Mouse (Mus musculus) hindbrain, postnatal 0 days (tissue): ENCODE data around the gene Slc23a3. TPM values are rescaled to one million over a fixed set of nuclear protein-coding genes. Genes with fewer than 3 reads are reported as not detected.

Experiments used
- ATAC-seq: fragments of 200-750 bp; cut with Nextera tagmentation; 2 replicates; pipeline ENCODE4 v1.8.0; 2017; ENCODE audit warnings: mild to moderate bottlenecking, moderate TSS enrichment, moderate library complexity
- DNase-seq: peaks from one replicate; pipeline ENCODE4 v3.0.0-alpha.2; 2015; ENCODE audit warnings: low spot score
- H3K27ac ChIP-seq: fragments of 300-500 bp; sonication (generic); 2 replicates; pipeline ENCODE4 v1.5.1; 2014; ENCODE audit warnings: mild to moderate bottlenecking
- H3K27me3 ChIP-seq: fragments of 300-500 bp; sonication (generic); 2 replicates; pipeline ENCODE4 v1.6.1; 2014; ENCODE audit warnings: low read length, mixed read lengths; ENCODE audit not compliant: insufficient read depth
- H3K36me3 ChIP-seq: fragments of 300-500 bp; sonication (generic); 2 replicates; pipeline ENCODE4 v1.6.1; 2014; ENCODE audit warnings: low read length, mixed read lengths; ENCODE audit not compliant: insufficient read depth
- H3K4me1 ChIP-seq: fragments of 300-500 bp; sonication (generic); 2 replicates; pipeline ENCODE4 v1.6.1; 2014; ENCODE audit warnings: antibody characterized with exemption, low read length, mixed read lengths; ENCODE audit not compliant: insufficient read depth
- H3K4me2 ChIP-seq: fragments of 300-500 bp; sonication (generic); 2 replicates; pipeline ENCODE4 v1.6.1; 2014; ENCODE audit warnings: low read depth, mild to moderate bottlenecking, low read length, moderate library complexity, mixed read lengths
- H3K4me3 ChIP-seq: fragments of 300-500 bp; sonication (generic); 2 replicates; pipeline ENCODE4 v1.5.1; 2014; ENCODE audit warnings: low read length
- H3K9ac ChIP-seq: fragments of 300-500 bp; sonication (generic); replicated peaks from 2 replicates; pipeline ENCODE4 v1.6.1; 2014; ENCODE audit warnings: mild to moderate bottlenecking, low read length, moderate library complexity, mixed read lengths
- H3K9me3 ChIP-seq: fragments of 300-500 bp; sonication (generic); 2 replicates; pipeline ENCODE4 v1.6.1; 2016; ENCODE audit warnings: low read length, mixed read lengths
- CTCF ChIP-seq: IDR thresholded peaks from 2 replicates; pipeline ENCODE4 v1.5.1; 2016; ENCODE audit warnings: antibody characterized with exemption, control low read depth, low read depth
- WGBS: fragments of 180-500 bp; shearing (Covaris S2); extraction: QIAGEN DNeasy Blood & Tissue Kit; methylation state at CpG from one replicate; pipeline ENCODE4 v1.1.7; 2014; 5-methylcytosine and 5-hydroxymethylcytosine counted together
- polyA plus RNA-seq: library from polyadenylated mRNA; unstranded; fragments of >200 nt; fragmentation: Nextera tagmentation; extraction: Ambion mirVana; gene quantifications from 2 replicates; pipeline ENCODE4 v1.2.1, GENCODE M21; 2015
- total RNA-seq: library from RNA; depleted of rRNA; stranded (reverse); fragments of >200 nt; gene quantifications from 2 replicates; pipeline ENCODE4 v1.2.3, GENCODE M21; 2014

Slc23a3 gene
- total and polyA plus RNA-seq, 2 experiments from 2014 or later = not detected

DNA sequence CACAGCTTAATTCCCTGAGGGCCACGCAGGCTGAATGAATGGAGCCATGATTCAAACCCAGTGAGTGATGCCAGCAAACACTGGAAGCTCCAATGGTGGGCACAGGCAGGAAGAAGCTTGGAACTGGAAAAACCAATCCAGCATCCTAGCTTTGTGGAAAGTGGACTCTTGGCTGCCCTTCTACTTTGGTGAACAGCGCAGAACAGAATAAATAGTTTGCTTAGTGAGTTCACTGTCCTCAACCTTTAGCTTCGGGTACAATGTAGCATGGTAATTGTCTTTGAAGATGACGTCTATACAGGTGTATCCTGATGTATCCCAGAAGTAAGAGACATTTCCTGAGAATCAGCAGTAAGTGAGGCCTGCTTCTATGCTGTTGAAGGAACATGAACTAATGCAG lies 15.0 kb upstream of the Slc23a3 start:
- no peak for TF ChIP-seq CTCF
- WGBS = 88% methylated on average over 4 of the region's 4 CpGs
- H3K4me2 ChIP-seq = no peak overlapping the region
- H3K27ac ChIP-seq = no peak overlapping the region
- no peak overlapping the region for H3K4me3 ChIP-seq
- H3K4me1 ChIP-seq = 0 out of 2 replicates have a peak, but pooled peaks cover 3% of the 10 kb centered on the region
- no peaks in the 10 kb centered on the region for H3K27me3 ChIP-seq
- no peaks in the 10 kb centered on the region for H3K9me3 ChIP-seq
- peaks cover 43% of the 10 kb centered on the region for H3K36me3 ChIP-seq
- H3K9ac ChIP-seq = no peak overlapping the region
- DNase-seq = no peak
- ATAC-seq = no peak

DNA sequence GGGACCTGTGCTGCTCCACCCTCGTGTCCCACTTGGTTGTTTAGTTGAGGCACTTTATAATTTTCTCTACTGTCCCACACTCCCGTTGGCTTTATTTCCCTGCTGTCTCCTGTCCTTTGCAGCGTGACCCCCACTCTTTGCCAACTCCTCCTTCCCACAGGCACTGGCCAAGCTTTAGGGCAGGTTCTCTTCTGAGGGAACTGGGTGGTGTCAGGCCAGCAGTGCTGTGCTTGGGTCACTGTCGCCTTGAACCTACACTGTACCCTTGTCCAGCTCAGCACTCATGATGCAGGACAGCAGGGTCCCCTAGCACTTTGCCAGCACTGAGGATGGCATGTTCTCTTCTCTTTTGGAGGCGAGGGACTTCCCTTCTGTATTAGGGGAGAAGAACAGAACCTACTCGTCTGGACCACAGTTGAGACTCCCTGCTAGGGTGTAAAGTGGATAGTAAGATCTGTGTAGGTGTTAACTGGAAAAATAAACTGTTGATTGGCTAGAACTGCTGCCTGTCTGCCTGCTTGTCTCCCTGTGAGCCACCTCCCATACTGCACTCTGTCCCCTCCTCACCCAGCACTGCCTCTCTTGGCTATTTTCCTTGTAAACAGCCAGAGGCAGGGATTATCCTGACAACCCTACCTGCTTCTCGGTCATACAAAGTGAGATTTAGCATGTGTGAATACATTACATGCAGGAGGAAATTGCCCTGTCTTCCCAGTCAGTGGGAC lies 13.9 kb upstream of the Slc23a3 start:
- Histone ChIP-seq H3K36me3 (peaks cover 43% of the 10 kb centered on the region), H3K4me3 (no peak overlapping the region), H3K4me1 (0 out of 2 replicates have a peak, but pooled peaks cover 5% of the 10 kb centered on the region), H3K4me2 (no peak overlapping the region), H3K27me3 (no peaks in the 10 kb centered on the region), H3K27ac (no peak overlapping the region), H3K9me3 (no peaks in the 10 kb centered on the region), H3K9ac (no peak overlapping the region)
- WGBS = 88% methylated on average over 7 of the region's 7 CpGs
- ATAC-seq (no peak), DNase-seq (no peak)
- no peak for TF ChIP-seq CTCF

DNA sequence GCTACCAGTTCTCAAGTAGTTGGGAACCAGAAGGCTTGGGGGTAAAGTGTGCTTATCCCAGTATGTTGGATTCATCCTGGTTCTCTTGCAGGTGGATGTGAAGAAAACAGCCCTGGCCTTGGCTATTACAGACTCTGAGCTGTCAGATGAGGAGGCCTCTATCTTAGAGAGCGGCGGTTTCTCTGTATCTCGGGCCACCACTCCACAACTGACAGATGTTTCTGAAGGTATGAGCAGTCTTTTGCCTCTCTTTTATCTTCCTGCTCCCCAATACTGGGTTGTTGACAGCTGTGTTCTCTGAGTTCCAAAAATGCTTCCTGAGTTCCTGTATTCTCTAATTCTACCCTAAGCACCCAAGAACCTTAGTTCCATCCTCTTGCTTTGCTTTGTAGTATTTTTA lies 11.9 kb upstream of the Slc23a3 start:
- Histone ChIP-seq H3K36me3 (peaks cover 43% of the 10 kb centered on the region), H3K4me1 (peaks cover 10% of the 10 kb centered on the region), H3K4me3 (no peak overlapping the region), H3K9ac (no peak overlapping the region), H3K9me3 (no peaks in the 10 kb centered on the region), H3K27ac (no peak overlapping the region), H3K4me2 (no peak overlapping the region), H3K27me3 (no peaks in the 10 kb centered on the region)
- no peak for DNase-seq
- no peak for TF ChIP-seq CTCF
- 98% methylated on average over 3 of the region's 3 CpGs for whole genome bisulfite sequencing
- no peak for ATAC-seq

DNA sequence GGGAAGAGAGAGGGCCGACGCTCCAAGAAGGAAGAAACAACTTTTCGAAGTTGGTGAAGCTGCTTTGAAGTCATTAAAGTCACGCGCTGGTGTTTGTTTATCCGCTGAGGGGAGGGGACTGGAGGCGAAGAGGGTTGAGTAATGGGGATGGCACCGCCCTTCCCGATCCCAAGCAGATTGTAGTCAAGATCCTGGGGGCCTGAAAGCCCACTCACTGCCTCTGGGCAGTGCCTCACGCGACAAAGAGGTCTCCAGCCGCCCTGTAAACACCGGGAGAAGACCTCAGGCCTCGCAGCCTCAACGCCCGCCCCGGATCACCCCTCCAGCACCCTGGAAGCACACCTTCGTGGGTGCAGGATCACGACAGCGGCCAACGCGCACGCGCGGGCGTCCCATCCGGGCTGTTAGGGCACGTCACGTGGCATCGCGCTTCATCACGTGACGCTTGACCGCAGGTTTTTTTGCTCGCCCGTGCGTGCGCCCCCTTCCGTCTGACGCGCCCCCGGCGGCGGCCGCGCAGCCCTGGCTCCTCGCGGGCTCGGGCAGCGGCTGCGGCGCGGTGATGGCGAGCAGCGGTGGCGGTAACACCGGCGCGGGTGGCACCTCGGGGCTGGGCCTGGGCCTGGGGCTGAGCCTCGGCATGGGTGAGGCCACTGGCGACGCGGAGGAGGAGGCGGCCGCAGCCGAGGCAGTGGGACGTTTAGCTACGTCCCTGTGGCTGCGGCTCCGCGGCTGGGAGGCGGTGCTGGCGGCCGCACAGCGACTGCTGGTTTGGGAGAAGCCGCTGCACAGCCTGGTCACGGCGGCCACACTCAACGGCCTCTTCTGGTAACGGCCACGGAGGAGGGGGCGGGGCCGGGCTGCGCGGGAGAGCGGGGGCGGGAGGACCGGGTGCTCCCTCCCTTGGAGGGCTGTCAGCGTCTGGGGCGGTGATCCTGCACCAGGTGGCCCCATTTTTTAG lies 8.9 kb upstream of the Slc23a3 start, which contains the start of the genes Cnppd1 and Retreg2:
Gene Cnppd1 (minus strand): TSS at position 411 of the 961 bp plus-strand sequence.
Gene Retreg2 (plus strand): TSS at position 478 of the 961 bp plus-strand sequence.
- peak; percentile 60 for TF ChIP-seq CTCF
- Histone ChIP-seq H3K4me2 (peak within 1 kb of the TSS; percentile 97), H3K27me3 (no peaks in the 10 kb centered on the region), H3K9me3 (no peaks in the 10 kb centered on the region), H3K36me3 (peaks cover 42% of the 10 kb centered on the region), H3K9ac (peak within 1 kb of the TSS; percentile 96), H3K27ac (peak within 1 kb of the TSS; percentile 98), H3K4me3 (peak within 1 kb of the TSS; percentile 91), H3K4me1 (peaks cover 13% of the 10 kb centered on the region)
- WGBS = 1% methylated on average over 86 of the region's 91 CpGs
- DNase-seq (peak; percentile 98), ATAC-seq (peak; percentile 86)

GRCm38 (mm10) chr1:75141486-75142190 lies 7.9 kb upstream of the Slc23a3 start:
- Histone ChIP-seq H3K4me2 (peak overlapping the region; percentile 97), H3K27ac (peak overlapping the region; percentile 98), H3K9ac (peak overlapping the region; percentile 96), H3K36me3 (peaks cover 40% of the 10 kb centered on the region), H3K4me1 (peaks cover 13% of the 10 kb centered on the region), H3K4me3 (peak overlapping the region; percentile 91), H3K9me3 (no peaks in the 10 kb centered on the region), H3K27me3 (no peaks in the 10 kb centered on the region)
- WGBS = under 1% methylated on average over 52 of the region's 53 CpGs
- DNase-seq (peak; percentile 47), ATAC-seq (no peak; the same call in 1 of the 2 replicates)
- no peak for TF ChIP-seq CTCF

GRCm38 (mm10) chr1:75140601-75141190 lies 7.0 kb upstream of the Slc23a3 start:
- ATAC-seq (no peak), DNase-seq (no peak)
- no peak for TF ChIP-seq CTCF
- Histone ChIP-seq H3K9ac (peak overlapping the region; percentile 96), H3K27me3 (no peaks in the 10 kb centered on the region), H3K4me2 (peak overlapping the region; percentile 97), H3K4me1 (peaks cover 13% of the 10 kb centered on the region), H3K4me3 (peak overlapping the region; percentile 91), H3K9me3 (no peaks in the 10 kb centered on the region), H3K36me3 (peaks cover 39% of the 10 kb centered on the region), H3K27ac (peak overlapping the region; percentile 98; the same call in 1 of the 2 replicates)
- WGBS = 59% methylated on average over 4 of the region's 4 CpGs
